Comparison of ENCODE assay signal across 9 mouse cellular contexts in genomic region chr11:74768045-74768444, GRCm38 (mm10). TPM values are rescaled to one million over a fixed set of nuclear protein-coding genes. Genes with fewer than 3 reads are reported as not detected.
DNase-seq lines count a peak whose midpoint lies in the region.
"Had no signal": no experiment of that assay in that cellular context is flagged by ENCODE, and none has a peak within 500 bp of the region (broad histone marks: within the 10 kb centered on the region; RNA-seq: fewer than 3 reads in every experiment).

No protein-coding gene starts in this region.

- no peaks in the 10 kb centered on the region for H3K36me3 ChIP-seq in heart, embryonic 10.5 days

- peaks cover 16% of the 10 kb centered on the region for H3K4me1 ChIP-seq in heart, embryonic 10.5 days

- WGBS in heart, embryonic 10.5 days = 32% methylated on average over 6 of the region's 6 CpGs

- H3K27ac ChIP-seq in heart, embryonic 10.5 days = no peak overlapping the region
- H3K27ac ChIP-seq: embryonic facial prominence, embryonic 12.5 days had no signal

- no peaks in the 10 kb centered on the region for H3K9me3 ChIP-seq in heart, embryonic 10.5 days
- H3K9me3 ChIP-seq: embryonic facial prominence, embryonic 12.5 days had no signal

- no peak overlapping the region for H3K4me3 ChIP-seq in heart, embryonic 10.5 days
- H3K4me3 ChIP-seq: embryonic facial prominence, embryonic 12.5 days had no signal

- peak; percentile 87 for DNase-seq in heart, adult 11 months
- no peak for DNase-seq in heart, embryonic 10.5 days (ENCODE audit: low spot score)
- peak; percentile 36 for DNase-seq in urinary bladder, postnatal 14 days (ENCODE audit: low spot score)
- DNase-seq in urinary bladder, postnatal 4 days (ENCODE audit: low spot score in 2 of 2) = no peak
- peak; percentile 23 for DNase-seq in gastrocnemius, postnatal 10 days
- DNase-seq in lung, postnatal 36 days = peak; percentile 70
- peak; percentile 68 for DNase-seq in thymus, postnatal 14 days
- DNase-seq in urinary bladder, postnatal 25 days (ENCODE audit: low spot score) = no peak

- no peaks in the 10 kb centered on the region for H3K27me3 ChIP-seq in heart, embryonic 10.5 days (ENCODE audit: insufficient read depth, poor library complexity, severe bottlenecking)
- H3K27me3 ChIP-seq: embryonic facial prominence, embryonic 12.5 days had no signal

RNA-seq across cellular contexts. Expression of gene Mettl16, which starts 2.6 kb away (rescaled TPM):
- polyA plus RNA-seq in heart, embryonic 10.5 days (2016; fragmentation: Nextera tagmentation; extraction: Ambion mirVana) = 43.2 and 52.9 TPM in 2 replicates
- total RNA-seq in gastrocnemius, postnatal 10 days (2021) = 10 to 100 TPM in 1 of 2 experiments, 1 to 10 TPM in 1; 9.1 to 11.7 TPM

RNA-seq across cellular contexts. Expression of gene Pafah1b1, which starts 43.6 kb away (rescaled TPM):
- polyA plus RNA-seq in heart, embryonic 10.5 days (2016; fragmentation: Nextera tagmentation; extraction: Ambion mirVana) = 47.2 and 55.8 TPM in 2 replicates
- total RNA-seq in gastrocnemius, postnatal 10 days (2021) = 100 to 1,000 TPM; 110 to 113 TPM

Comparison
In these comparisons a context has a peak if more than half of its experiments do, and no peak if none do; other contexts are left out.
1. DNase-seq: peak in heart, adult 11 months (single experiment), urinary bladder, postnatal 14 days (single experiment), gastrocnemius, postnatal 10 days (single experiment), lung, postnatal 36 days (single experiment) and thymus, postnatal 14 days (single experiment); none in heart, embryonic 10.5 days (single experiment), urinary bladder, postnatal 4 days (0 of 2) and urinary bladder, postnatal 25 days (single experiment).